Mouse (Mus musculus) thymus, adult 2 months (tissue): ENCODE results near the gene Dnm3. TPM values are rescaled to one million over a fixed set of nuclear protein-coding genes. Genes with fewer than 3 reads are reported as not detected.

ENCODE experiments used
- DNase-seq: peaks from one replicate; pipeline ENCODE4 v3.0.0; 2021
- H3K27ac ChIP-seq: fragments of 200-500 bp; 2 replicates; pipeline ENCODE4 v1.5.1; 2012; ENCODE audit warnings: low read length, control low read depth; ENCODE audit not compliant: control insufficient read depth, insufficient read depth
- H3K27me3 ChIP-seq: fragments of 200-500 bp; 2 replicates; pipeline ENCODE4 v1.6.1; 2012; ENCODE audit warnings: mild to moderate bottlenecking, low read length, moderate library complexity, mixed read lengths; ENCODE audit not compliant: control insufficient read depth, insufficient read depth
- H3K36me3 ChIP-seq: fragments of 200-500 bp; 2 replicates; pipeline ENCODE4 v1.6.1; 2012; ENCODE audit warnings: mild to moderate bottlenecking, low read length, moderate library complexity; ENCODE audit not compliant: control insufficient read depth, insufficient read depth
- H3K4me1 ChIP-seq: fragments of 200-500 bp; replicated peaks from 2 replicates; pipeline ENCODE4 v1.6.1; 2012; ENCODE audit warnings: low read length; ENCODE audit not compliant: control insufficient read depth, insufficient read depth
- H3K4me3 ChIP-seq: fragments of 200-500 bp; 2 replicates; pipeline ENCODE4 v1.5.1; 2012; ENCODE audit warnings: mild to moderate bottlenecking, low read length, control low read depth, moderate library complexity; ENCODE audit not compliant: control insufficient read depth, insufficient read depth
- CTCF ChIP-seq: fragments of 200-500 bp; IDR thresholded peaks from 2 replicates; pipeline ENCODE4 v1.5.1; 2012; ENCODE audit warnings: mild to moderate bottlenecking, control low read depth, low read length, moderate library complexity, borderline replicate concordance; ENCODE audit not compliant: control insufficient read depth, poor library complexity, insufficient read depth; ENCODE audit errors: extremely low read depth
- POLR2A ChIP-seq: fragments of 200-500 bp; IDR thresholded peaks from 2 replicates; pipeline ENCODE4 v1.6.1; 2012; ENCODE audit warnings: mild to moderate bottlenecking, low read length, control low read depth, moderate library complexity; ENCODE audit not compliant: control insufficient read depth, poor library complexity, insufficient read depth; ENCODE audit errors: extremely low read depth
- whole genome bisulfite sequencing: fragments of 180-500 bp; shearing (Covaris S2); methylation state at CpG from one replicate; pipeline ENCODE4 v1.1.7; 2018; 5-methylcytosine and 5-hydroxymethylcytosine counted together
- polyA plus RNA-seq: library from polyadenylated mRNA; depleted of rRNA; stranded (reverse); fragments of >200 nt; gene quantifications from 2 replicates; pipeline ENCODE4 v1.2.3, GENCODE M21; 2012

Dnm3 gene
- polyA plus RNA-seq, 1 experiment: 1.1 TPM

- TF ChIP-seq POLR2A: no peak
- no peak for TF ChIP-seq CTCF
- no peak for DNase-seq
- Histone ChIP-seq H3K27ac (no peak overlapping the region), H3K36me3 (no peaks in the 10 kb centered on the region), H3K4me3 (no peak overlapping the region), H3K4me1 (no peaks in the 10 kb centered on the region), H3K27me3 (no peaks in the 10 kb centered on the region)
- WGBS: 64% methylated on average over 7 of the region's 7 CpGs
Measured at GRCm38 (mm10) chr1:162181187-162181975, 296.5 kb downstream of the Dnm3 start.

GRCm38 (mm10) chr1:162180451-162180850 lies 297.4 kb downstream of the Dnm3 start:
- 81% methylated on average over 7 of the region's 7 CpGs for WGBS
- TF ChIP-seq POLR2A (no peak), CTCF (no peak)

GRCm38 (mm10) chr1:162179401-162179800 lies 298.4 kb downstream of the Dnm3 start:
- no peaks in the 10 kb centered on the region for H3K27me3 ChIP-seq
- 42% methylated on average over 4 of the region's 4 CpGs for WGBS
- no peak overlapping the region for H3K4me3 ChIP-seq
- no peaks in the 10 kb centered on the region for H3K4me1 ChIP-seq
- no peak for TF ChIP-seq CTCF
- no peak for TF ChIP-seq POLR2A
- H3K27ac ChIP-seq: no peak overlapping the region
- DNase-seq: no peak
- H3K36me3 ChIP-seq: no peaks in the 10 kb centered on the region

More at GRCm38 (mm10) chr1:162180451-162180850, 297.4 kb downstream of the Dnm3 start:
- H3K27ac ChIP-seq: no peak overlapping the region
- H3K27me3 ChIP-seq: no peaks in the 10 kb centered on the region
- no peak for DNase-seq
- H3K4me3 ChIP-seq: no peak overlapping the region
- no peaks in the 10 kb centered on the region for H3K36me3 ChIP-seq
- no peaks in the 10 kb centered on the region for H3K4me1 ChIP-seq

GRCm38 (mm10) chr1:162172806-162173205 lies 305.0 kb downstream of the Dnm3 start:
- H3K4me1 ChIP-seq: no peaks in the 10 kb centered on the region
- no peak for DNase-seq
- no peak overlapping the region for H3K27ac ChIP-seq
- H3K4me3 ChIP-seq: no peak overlapping the region
- TF ChIP-seq POLR2A: no peak
- no peak for TF ChIP-seq CTCF
- no peaks in the 10 kb centered on the region for H3K36me3 ChIP-seq
- no peaks in the 10 kb centered on the region for H3K27me3 ChIP-seq
- WGBS: 93% methylated on average over 6 of the region's 6 CpGs

GRCm38 (mm10) chr1:162163687-162164484 lies 313.9 kb downstream of the Dnm3 start:
- WGBS: 96% methylated on average over 7 of the region's 7 CpGs
- Histone ChIP-seq H3K4me1 (no peaks in the 10 kb centered on the region), H3K27me3 (no peaks in the 10 kb centered on the region), H3K4me3 (no peak overlapping the region), H3K36me3 (no peaks in the 10 kb centered on the region), H3K27ac (no peak overlapping the region)
- DNase-seq: no peak
- TF ChIP-seq POLR2A (no peak), CTCF (no peak)

GRCm38 (mm10) chr1:162162677-162163076 lies 315.2 kb downstream of the Dnm3 start:
- Histone ChIP-seq H3K4me3 (no peak overlapping the region), H3K27ac (no peak overlapping the region), H3K27me3 (no peaks in the 10 kb centered on the region), H3K4me1 (no peaks in the 10 kb centered on the region), H3K36me3 (no peaks in the 10 kb centered on the region)
- WGBS: 55% methylated on average over 7 of the region's 7 CpGs
- DNase-seq: no peak
- TF ChIP-seq POLR2A (no peak), CTCF (no peak)

GRCm38 (mm10) chr1:162162249-162162648 lies 315.6 kb downstream of the Dnm3 start:
- no peaks in the 10 kb centered on the region for H3K4me1 ChIP-seq
- no peaks in the 10 kb centered on the region for H3K36me3 ChIP-seq
- TF ChIP-seq POLR2A (no peak), CTCF (no peak)
- no peak overlapping the region for H3K4me3 ChIP-seq
- H3K27me3 ChIP-seq: no peaks in the 10 kb centered on the region
- no peak overlapping the region for H3K27ac ChIP-seq
- WGBS: 32% methylated on average over 5 of the region's 5 CpGs
- DNase-seq: no peak
